In the genomic region with DNA sequence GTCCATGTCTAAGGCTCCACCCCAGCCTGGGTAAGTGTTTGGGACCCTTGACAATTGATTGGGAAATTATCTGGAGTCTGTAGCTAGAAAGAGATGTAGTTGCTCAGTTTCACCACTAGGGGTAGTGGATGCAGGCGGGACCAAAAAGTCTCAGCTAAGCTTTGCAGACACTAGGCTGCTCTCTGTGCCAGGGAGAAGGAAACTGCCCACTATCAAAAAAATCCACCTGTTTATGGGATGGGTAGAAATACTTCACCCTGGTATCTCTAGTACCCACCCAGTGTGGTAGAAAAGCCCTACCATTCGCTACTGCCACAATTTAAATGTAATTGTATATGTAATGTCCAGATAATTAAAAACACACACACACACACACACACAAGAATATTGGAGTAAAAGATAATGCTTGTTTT, we compare ENCODE assay signal across 9 mouse cellular contexts. TPM values are rescaled to one million over a fixed set of nuclear protein-coding genes. Genes with fewer than 3 reads are reported as not detected.
A peak's percentile ranks its signal among the peaks of the same experiment; 100 is the strongest.
DNase-seq lines count a peak whose midpoint lies in the region; ATAC-seq and TF ChIP-seq lines count a peak whose summit lies in the region.
"Had no signal": no experiment of that assay in that cellular context is flagged by ENCODE, and none has a peak within 500 bp of the region (broad histone marks: within the 10 kb centered on the region; RNA-seq: fewer than 3 reads in every experiment).

No protein-coding gene starts in this region.

- peak; percentile 82 for TF ChIP-seq CTCF in lung, postnatal 0 days (IDR thresholded peaks at IDR 0.05)
- TF ChIP-seq CTCF in bone marrow, adult 2 months (IDR thresholded peaks at IDR 0.05; ENCODE audit: control insufficient read depth, insufficient read depth, low read length), result peak; percentile 55

- H3K9ac ChIP-seq in lung, postnatal 0 days (replicated peaks; ENCODE audit: low read depth), result no peak overlapping the region
- no peak overlapping the region for H3K9ac ChIP-seq in forebrain, embryonic 11.5 days (ENCODE audit: low read length)
- H3K9ac ChIP-seq in midbrain, embryonic 15.5 days, result no peak overlapping the region

- no peak for TF ChIP-seq EP300 in lung, postnatal 0 days (IDR thresholded peaks at IDR 0.05)

- H3K36me3 ChIP-seq in lung, postnatal 0 days (ENCODE audit: insufficient read depth, low read length), result no peaks in the 10 kb centered on the region
- H3K36me3 ChIP-seq in forebrain, embryonic 11.5 days (ENCODE audit: control insufficient read depth, insufficient read depth, low read length), result no peaks in the 10 kb centered on the region
- no peaks in the 10 kb centered on the region for H3K36me3 ChIP-seq in midbrain, embryonic 15.5 days (replicated peaks)

- peak; percentile 77 for DNase-seq in lung, postnatal 0 days (ENCODE audit: low spot score)
- DNase-seq in lung, adult 18-20 months, result no peak
- peak; percentile 59 for DNase-seq in forebrain, embryonic 11.5 days (ENCODE audit: low spot score)
- no peak for DNase-seq in right cerebral cortex, postnatal 4 days
- DNase-seq in cerebellum, postnatal 36 days, result no peak

- H3K4me1 ChIP-seq in lung, postnatal 0 days (ENCODE audit: insufficient read depth, low read depth, low read length), result peaks cover 26% of the 10 kb centered on the region
- H3K4me1 ChIP-seq in bone marrow, adult 2 months (ENCODE audit: control insufficient read depth, insufficient read depth, low read length), result peaks cover 1% of the 10 kb centered on the region; the same call in 1 of the 2 replicates
- H3K4me1 ChIP-seq in forebrain, embryonic 11.5 days (replicated peaks; ENCODE audit: control insufficient read depth, insufficient read depth, low read length), result 0 out of 2 replicates have a peak, but pooled peaks cover 4% of the 10 kb centered on the region
- H3K4me1 ChIP-seq in midbrain, embryonic 15.5 days, result no peaks in the 10 kb centered on the region

- H3K9me3 ChIP-seq in lung, postnatal 0 days (ENCODE audit: low read length), result no peaks in the 10 kb centered on the region
- no peaks in the 10 kb centered on the region for H3K9me3 ChIP-seq in forebrain, embryonic 11.5 days (ENCODE audit: control insufficient read depth, low read length)
- H3K9me3 ChIP-seq in midbrain, embryonic 15.5 days, result no peaks in the 10 kb centered on the region

- no peaks in the 10 kb centered on the region for H3K27me3 ChIP-seq in lung, postnatal 0 days (replicated peaks; ENCODE audit: insufficient read depth, low read length)
- no peaks in the 10 kb centered on the region for H3K27me3 ChIP-seq in forebrain, embryonic 11.5 days (ENCODE audit: control insufficient read depth, insufficient read depth, low read length)
- H3K27me3 ChIP-seq in midbrain, embryonic 15.5 days (replicated peaks), result no peaks in the 10 kb centered on the region

- H3K4me3 ChIP-seq in lung, postnatal 0 days (ENCODE audit: low read depth, low read length), result no peak overlapping the region
- no peak overlapping the region for H3K4me3 ChIP-seq in bone marrow, adult 2 months (replicated peaks; ENCODE audit: control insufficient read depth, low read depth, low read length)
- H3K4me3 ChIP-seq in forebrain, embryonic 11.5 days (ENCODE audit: low read depth, low read length), result no peak overlapping the region
- H3K4me3 ChIP-seq in midbrain, embryonic 15.5 days, result no peak overlapping the region

- no peak overlapping the region for H3K4me2 ChIP-seq in lung, postnatal 0 days (replicated peaks; ENCODE audit: low read depth, low read length)
- no peak overlapping the region for H3K4me2 ChIP-seq in forebrain, embryonic 11.5 days (ENCODE audit: low read depth, low read length, severe bottlenecking)
- no peak overlapping the region for H3K4me2 ChIP-seq in midbrain, embryonic 15.5 days

- ATAC-seq in lung, postnatal 0 days, result peak; percentile 29
- peak; percentile 46; the same call in 1 of the 2 replicates for ATAC-seq in forebrain, embryonic 11.5 days (replicated peaks; ENCODE audit: low FRiP score)
- ATAC-seq in midbrain, embryonic 15.5 days (replicated peaks), result 0 out of 2 replicates have a peak, but pooled peaks have one; percentile 37
- ATAC-seq in inflammation-experienced regulatory T-cells, adult 6 months, result no peak

- no peak for TF ChIP-seq POLR2A in bone marrow, adult 2 months (IDR thresholded peaks at IDR 0.05; ENCODE audit: borderline replicate concordance, control insufficient read depth, low read depth, low read length)

- no peak overlapping the region for H3K27ac ChIP-seq in lung, postnatal 0 days (ENCODE audit: low read length)
- peak overlapping the region; percentile 8; the same call in 1 of the 2 replicates for H3K27ac ChIP-seq in bone marrow, adult 2 months (ENCODE audit: control insufficient read depth, insufficient read depth, low read depth, low read length, poor library complexity)
- H3K27ac ChIP-seq in forebrain, embryonic 11.5 days (ENCODE audit: low read depth, low read length), result no peak overlapping the region
- no peak overlapping the region for H3K27ac ChIP-seq in midbrain, embryonic 15.5 days

- WGBS in lung, postnatal 0 days, result 20% methylated on average over 2 of the region's 2 CpGs
- 26% methylated on average over 2 of the region's 2 CpGs for WGBS in bone marrow, adult 2 months
- WGBS in forebrain, embryonic 11.5 days, result 26% methylated on average over 2 of the region's 2 CpGs
- 24% methylated on average over 2 of the region's 2 CpGs for WGBS in midbrain, embryonic 15.5 days

RNA-seq across cellular contexts. Expression of gene Ghrhr, which starts 17.4 kb away (rescaled TPM):
- polyA plus RNA-seq in lung, postnatal 0 days (2015; fragmentation: Nextera tagmentation; extraction: Ambion mirVana), result 0.12 TPM in 1 of 2 replicates, not detected in the other
- polyA plus RNA-seq in bone marrow, adult 2 months (2011; ENCODE audit: insufficient read depth, insufficient read length, low replicate concordance, missing spikeins), result not detected in 2 replicates
- not detected in 2 replicates for polyA plus RNA-seq in forebrain, embryonic 11.5 days (2014; fragmentation: Nextera tagmentation; extraction: Ambion mirVana)
- polyA plus RNA-seq in midbrain, embryonic 15.5 days (2015; fragmentation: Nextera tagmentation; extraction: Ambion mirVana), result not detected in 2 replicates
- polyA plus RNA-seq in inflammation-experienced regulatory T-cells, adult 6 months (2017; shearing (Covaris generic)), result not detected
- polyA plus RNA-seq: heart, embryonic 16.5 days had no signal

RNA-seq across cellular contexts. Expression of gene Aqp1, which starts 22.5 kb away (rescaled TPM):
- polyA plus RNA-seq in lung, postnatal 0 days (2015; fragmentation: Nextera tagmentation; extraction: Ambion mirVana), result 514 and 711 TPM in 2 replicates
- 226 and 325 TPM in 2 replicates for polyA plus RNA-seq in bone marrow, adult 2 months (2011; ENCODE audit: insufficient read depth, insufficient read length, low replicate concordance, missing spikeins)
- polyA plus RNA-seq in forebrain, embryonic 11.5 days (2014; fragmentation: Nextera tagmentation; extraction: Ambion mirVana), result 0.61 and 0.92 TPM in 2 replicates
- polyA plus RNA-seq in midbrain, embryonic 15.5 days (2015; fragmentation: Nextera tagmentation; extraction: Ambion mirVana), result 4.5 and 4.9 TPM in 2 replicates
- polyA plus RNA-seq in inflammation-experienced regulatory T-cells, adult 6 months (2017; shearing (Covaris generic)), result not detected

Comparison
In these comparisons a context has a peak if more than half of its experiments do, and no peak if none do; other contexts are left out.
1. DNase-seq: peak in lung, postnatal 0 days (single experiment) and forebrain, embryonic 11.5 days (single experiment); none in lung, adult 18-20 months (0 of 2), right cerebral cortex, postnatal 4 days (single experiment) and cerebellum, postnatal 36 days (0 of 2).
2. RNA of gene Aqp1, which starts 22.5 kb away (polyA plus RNA-seq): 514 to 711 TPM in lung, postnatal 0 days and 226 to 325 TPM in bone marrow, adult 2 months; 4.5 to 4.9 TPM in midbrain, embryonic 15.5 days, 0.61 to 0.92 TPM in forebrain, embryonic 11.5 days and not detected in inflammation-experienced regulatory T-cells, adult 6 months; every median in the first group is over 10 times any median in the second.